In genomic region chr16:55974903-55975285, GRCm38 (mm10) we compare ENCODE assay signal across 8 mouse cellular contexts. TPM values are rescaled to one million over a fixed set of nuclear protein-coding genes. Genes with fewer than 3 reads are reported as not detected.
DNase-seq lines count a peak whose midpoint lies in the region; ATAC-seq lines count a peak whose summit lies in the region.

No protein-coding gene starts in this region.

- peaks cover 42% of the 10 kb centered on the region for H3K4me1 ChIP-seq in erythroblast, embryonic 14.5 days (ENCODE audit: control insufficient read depth)
- 0 out of 2 replicates have a peak, but pooled peaks cover 4% of the 10 kb centered on the region for H3K4me1 ChIP-seq in stomach, embryonic 15.5 days

- peak overlapping the region; percentile 90 for H3K4me3 ChIP-seq in erythroblast, embryonic 14.5 days (replicated peaks)
- peak overlapping the region; percentile 100 for H3K4me3 ChIP-seq in stomach, embryonic 15.5 days (replicated peaks)

- no peaks in the 10 kb centered on the region for H3K27me3 ChIP-seq in erythroblast, embryonic 14.5 days (ENCODE audit: control insufficient read depth)
- no peaks in the 10 kb centered on the region for H3K27me3 ChIP-seq in stomach, embryonic 15.5 days (replicated peaks)

- peaks cover 55% of the 10 kb centered on the region for H3K36me3 ChIP-seq in erythroblast, embryonic 14.5 days (ENCODE audit: control insufficient read depth)
- peaks cover 17% of the 10 kb centered on the region for H3K36me3 ChIP-seq in stomach, embryonic 15.5 days

- no peak for ATAC-seq in stomach, embryonic 15.5 days (ENCODE audit: insufficient read depth, low FRiP score, low read depth)

- peak overlapping the region; percentile 89 for H3K27ac ChIP-seq in stomach, embryonic 15.5 days

- H3K9me3 ChIP-seq in erythroblast, embryonic 14.5 days (ENCODE audit: control insufficient read depth, low read length), result no peaks in the 10 kb centered on the region
- H3K9me3 ChIP-seq in stomach, embryonic 15.5 days, result no peaks in the 10 kb centered on the region

- WGBS in stomach, embryonic 15.5 days, result 4% methylated on average over 14 of the region's 14 CpGs

- intact Hi-C loops in left cerebral cortex, postnatal 14 days (cut with DNase I), result loop anchor here (5.0 kb wide), 1 partner anchor 62 kb away; the partner anchor contains the start of gene Trmt10c
- intact Hi-C loops in left cerebral cortex, postnatal 4 days (cut with DNase I), result loop anchor here (5.0 kb wide), 1 partner anchor 52 kb away; the partner anchor contains the start of gene Pcnp

- peak overlapping the region; percentile 96 for H3K9ac ChIP-seq in stomach, embryonic 15.5 days

- peak; percentile 20 to 58 for DNase-seq in left cerebral cortex, postnatal 14 days (ENCODE audit: low spot score in 2 of 2)
- no peak for DNase-seq in left cerebral cortex, postnatal 4 days
- peak; percentile 53 for DNase-seq in ZHBTc4 (ENCODE audit: low read depth, low spot score)
- DNase-seq in induced T-regulatory cell, adult 2 months (ENCODE audit: low read depth), result peak; percentile 76
- DNase-seq in lung, postnatal 14 days, result peak; percentile 32
- no peak for DNase-seq in urinary bladder, postnatal 25 days (ENCODE audit: low spot score)

- peak overlapping the region; percentile 60 for H3K4me2 ChIP-seq in stomach, embryonic 15.5 days

RNA-seq across cellular contexts. Expression of gene Zbtb11, which starts 1.2 kb away (rescaled TPM):
- total RNA-seq in left cerebral cortex, postnatal 14 days (2021), result 10 to 100 TPM; 36.4 to 36.7 TPM
- total RNA-seq in left cerebral cortex, postnatal 4 days (2021), result 10 to 100 TPM; 29.1 to 31.8 TPM
- 0.14 and 0.22 TPM in 2 replicates for polyA plus RNA-seq in erythroblast, embryonic 14.5 days (2012)
- 18.9 and 19.0 TPM in 2 replicates for polyA plus RNA-seq in stomach, embryonic 15.5 days (2015; fragmentation: Nextera tagmentation; extraction: Ambion mirVana)

RNA-seq across cellular contexts. Expression of gene Rpl24, which starts 8.8 kb away (rescaled TPM):
- 100 to 1,000 TPM; 333 to 350 TPM for total RNA-seq in left cerebral cortex, postnatal 14 days (2021)
- 100 to 1,000 TPM; 527 to 578 TPM for total RNA-seq in left cerebral cortex, postnatal 4 days (2021)
- 15.4 and 21.4 TPM in 2 replicates for polyA plus RNA-seq in erythroblast, embryonic 14.5 days (2012)
- 622 and 754 TPM in 2 replicates for polyA plus RNA-seq in stomach, embryonic 15.5 days (2015; fragmentation: Nextera tagmentation; extraction: Ambion mirVana)

RNA-seq across cellular contexts. Expression of gene Cep97, which starts 40.2 kb away (rescaled TPM):
- total RNA-seq in left cerebral cortex, postnatal 14 days (2021), result 1 to 10 TPM; 9.1 to 10.0 TPM
- 10 to 100 TPM in 1 of 2 experiments, 1 to 10 TPM in 1; 8.9 to 11.2 TPM for total RNA-seq in left cerebral cortex, postnatal 4 days (2021)
- 0.25 and 0.26 TPM in 2 replicates for polyA plus RNA-seq in erythroblast, embryonic 14.5 days (2012)
- 7.1 and 7.5 TPM in 2 replicates for polyA plus RNA-seq in stomach, embryonic 15.5 days (2015; fragmentation: Nextera tagmentation; extraction: Ambion mirVana)

RNA-seq across cellular contexts. Expression of gene Pcnp, which starts 54.6 kb away (rescaled TPM):
- total RNA-seq in left cerebral cortex, postnatal 14 days (2021), result 100 to 1,000 TPM; 132 to 141 TPM
- total RNA-seq in left cerebral cortex, postnatal 4 days (2021), result 100 to 1,000 TPM; 114 to 118 TPM
- 4.4 and 6.3 TPM in 2 replicates for polyA plus RNA-seq in erythroblast, embryonic 14.5 days (2012)
- polyA plus RNA-seq in stomach, embryonic 15.5 days (2015; fragmentation: Nextera tagmentation; extraction: Ambion mirVana), result 222 and 227 TPM in 2 replicates

Comparison
In these comparisons a context has a peak if more than half of its experiments do, and no peak if none do; other contexts are left out.
1. DNase-seq: peak in left cerebral cortex, postnatal 14 days (2 of 2), ZHBTc4 (single experiment), induced T-regulatory cell, adult 2 months (single experiment) and lung, postnatal 14 days (single experiment); none in left cerebral cortex, postnatal 4 days (single experiment) and urinary bladder, postnatal 25 days (single experiment).